Mouse (Mus musculus) forebrain, embryonic 14.5 days (tissue): Measurements from ENCODE around the gene Ube4a. TPM values are rescaled to one million over a fixed set of nuclear protein-coding genes. Genes with fewer than 3 reads are reported as not detected.

Experiments used
- ATAC-seq: fragments of 200-750 bp; cut with Nextera tagmentation; 2 replicates; pipeline ENCODE4 v1.8.0; 2017; ENCODE audit warnings: mild to moderate bottlenecking, moderate library complexity
- DNase-seq: peaks from one replicate; pipeline ENCODE4 v3.0.0-alpha.2; 2015; ENCODE audit warnings: low spot score
- H3K27ac ChIP-seq: fragments of 300-500 bp; sonication (generic); 2 replicates; pipeline ENCODE4 v1.5.1; 2014; ENCODE audit warnings: low read depth, mild to moderate bottlenecking, control low read depth, low read length, moderate library complexity
- H3K27me3 ChIP-seq: fragments of 300-500 bp; sonication (generic); replicated peaks from 2 replicates; pipeline ENCODE4 v1.6.1; 2014; ENCODE audit warnings: low read length, control low read depth, mixed read lengths; ENCODE audit not compliant: control insufficient read depth, insufficient read depth
- H3K36me3 ChIP-seq: fragments of 300-500 bp; sonication (generic); 2 replicates; pipeline ENCODE4 v1.6.1; 2014; ENCODE audit warnings: low read length, control low read depth; ENCODE audit not compliant: control insufficient read depth, insufficient read depth
- H3K4me1 ChIP-seq: fragments of 300-500 bp; sonication (generic); 2 replicates; pipeline ENCODE4 v1.6.1; 2014; ENCODE audit warnings: antibody characterized with exemption, low read length, control low read depth; ENCODE audit not compliant: control insufficient read depth, insufficient read depth
- H3K4me2 ChIP-seq: fragments of 300-500 bp; sonication (generic); 2 replicates; pipeline ENCODE4 v1.6.1; 2014; ENCODE audit warnings: mild to moderate bottlenecking, control low read depth, low read length
- H3K4me3 ChIP-seq: fragments of 300-500 bp; sonication (generic); 2 replicates; pipeline ENCODE4 v1.5.1; 2014; ENCODE audit warnings: low read depth, low read length, control low read depth
- H3K9ac ChIP-seq: fragments of 300-500 bp; sonication (generic); 2 replicates; pipeline ENCODE4 v1.6.1; 2014; ENCODE audit warnings: mild to moderate bottlenecking, low read length, control low read depth, moderate library complexity
- H3K9me3 ChIP-seq: fragments of 300-500 bp; sonication (generic); replicated peaks from 2 replicates; pipeline ENCODE4 v1.6.1; 2016; ENCODE audit warnings: low read length, control low read depth, mixed read lengths; ENCODE audit not compliant: control insufficient read depth
- WGBS: fragments of 180-500 bp; shearing (Covaris S2); extraction: QIAGEN DNeasy Blood & Tissue Kit; methylation state at CpG from one replicate; pipeline ENCODE4 v1.1.7; 2014; 5-methylcytosine and 5-hydroxymethylcytosine counted together
- polyA plus RNA-seq: library from polyadenylated mRNA; unstranded; fragments of >200 nt; fragmentation: Nextera tagmentation; extraction: Ambion mirVana; gene quantifications from 2 replicates; pipeline ENCODE4 v1.2.1, GENCODE M21; 2014

Ube4a gene
- polyA plus RNA-seq, 1 experiment from 2014 or later: 46.0 TPM

- Histone ChIP-seq H3K4me2 (no peak overlapping the region), H3K9me3 (no peaks in the 10 kb centered on the region), H3K9ac (no peak overlapping the region), H3K27me3 (no peaks in the 10 kb centered on the region), H3K4me1 (no peaks in the 10 kb centered on the region), H3K36me3 (no peaks in the 10 kb centered on the region), H3K27ac (no peak overlapping the region), H3K4me3 (no peak overlapping the region)
- DNase-seq (no peak), ATAC-seq (no peak)
- WGBS: 81% methylated on average over 3 of the region's 3 CpGs
Measured at GRCm38 (mm10) chr9:44985721-44986161, 20.3 kb upstream of the Ube4a start.

DNA sequence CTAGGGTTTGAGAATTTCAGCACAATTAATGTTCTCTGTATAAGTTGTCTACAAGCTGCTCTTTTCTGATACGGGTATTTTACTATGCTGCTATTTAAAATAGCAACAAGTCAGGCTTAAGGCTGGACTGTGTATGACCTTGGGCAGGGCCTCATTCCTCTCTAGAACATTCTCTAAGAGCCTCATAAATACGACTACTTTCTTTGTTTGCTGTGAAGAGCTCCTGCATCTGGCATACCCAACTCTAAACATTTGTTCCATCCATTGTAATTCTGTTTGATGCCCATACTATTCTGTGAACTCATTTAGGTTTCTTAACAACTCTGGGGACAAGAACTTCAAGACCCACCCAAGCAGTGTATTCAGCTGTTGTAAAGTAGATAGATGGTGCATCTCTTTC is 17.6 kb upstream of the Ube4a start:
- Histone ChIP-seq H3K27me3 (no peaks in the 10 kb centered on the region), H3K27ac (no peak overlapping the region), H3K4me2 (no peak overlapping the region), H3K9ac (no peak overlapping the region), H3K4me3 (no peak overlapping the region), H3K36me3 (no peaks in the 10 kb centered on the region), H3K4me1 (no peaks in the 10 kb centered on the region), H3K9me3 (no peaks in the 10 kb centered on the region)
- ATAC-seq: no peak
- no peak for DNase-seq
- WGBS: 83% methylated on average over 2 of the region's 2 CpGs

DNA sequence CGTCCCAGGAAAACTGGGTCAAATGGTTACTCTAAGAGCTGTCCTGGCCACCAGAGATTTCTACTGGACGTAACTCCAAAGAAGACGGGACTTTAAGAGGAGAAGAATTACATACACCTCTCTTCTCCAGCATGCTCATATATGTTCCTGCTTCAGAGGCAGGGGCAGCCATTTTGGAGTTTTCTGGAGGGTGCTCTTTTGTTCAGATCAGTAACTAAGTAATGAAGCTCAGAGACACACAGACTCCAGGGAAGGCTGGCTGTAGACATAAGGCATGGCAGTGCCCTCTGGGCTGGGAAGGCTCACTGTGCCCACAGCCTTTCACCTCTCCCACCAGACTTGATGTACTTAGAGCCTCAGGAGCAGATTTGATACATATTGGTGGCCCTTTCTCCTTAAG is 17.1 kb upstream of the Ube4a start:
- H3K4me1 ChIP-seq: no peaks in the 10 kb centered on the region
- no peak overlapping the region for H3K4me2 ChIP-seq
- H3K9me3 ChIP-seq: no peaks in the 10 kb centered on the region
- WGBS: 95% methylated on average over 3 of the region's 3 CpGs
- H3K9ac ChIP-seq: no peak overlapping the region
- no peak for ATAC-seq
- DNase-seq: no peak
- H3K27me3 ChIP-seq: no peaks in the 10 kb centered on the region
- no peak overlapping the region for H3K4me3 ChIP-seq
- no peak overlapping the region for H3K27ac ChIP-seq
- H3K36me3 ChIP-seq: no peaks in the 10 kb centered on the region

- no peak overlapping the region for H3K9ac ChIP-seq
- no peaks in the 10 kb centered on the region for H3K36me3 ChIP-seq
- no peak for DNase-seq
- WGBS: 92% methylated on average over 8 of the region's 8 CpGs
- H3K27me3 ChIP-seq: no peaks in the 10 kb centered on the region
- ATAC-seq: no peak
- no peak overlapping the region for H3K4me2 ChIP-seq
- H3K9me3 ChIP-seq: no peaks in the 10 kb centered on the region
- no peak overlapping the region for H3K27ac ChIP-seq
- no peak overlapping the region for H3K4me3 ChIP-seq
- no peaks in the 10 kb centered on the region for H3K4me1 ChIP-seq
Measured at GRCm38 (mm10) chr9:44982081-44982480, 16.7 kb upstream of the Ube4a start.

DNA sequence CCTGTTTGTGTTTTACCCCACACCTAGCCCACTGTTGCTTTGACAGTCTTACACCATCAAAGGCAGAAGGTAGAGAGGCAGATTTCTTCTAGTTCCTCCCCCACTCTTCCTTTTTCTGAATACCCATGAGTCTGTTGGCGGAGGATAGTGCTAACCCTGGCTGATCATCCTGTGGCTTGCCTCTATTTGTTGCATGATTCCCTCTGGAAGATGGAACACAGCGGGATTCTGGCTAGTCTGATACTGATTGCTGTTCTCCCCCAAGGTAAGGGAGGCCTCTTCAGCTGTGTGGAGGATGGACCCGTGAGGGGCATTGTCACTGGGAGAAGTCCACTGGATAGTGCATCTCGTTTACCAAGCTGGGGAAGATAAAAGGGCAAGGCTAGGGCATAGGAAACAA is 16.3 kb upstream of the Ube4a start, which contains the start of gene Cd3d:
Gene Cd3d, plus strand, starts transcription at position 111 of the 400 bp plus-strand sequence.
- H3K9me3 ChIP-seq: no peaks in the 10 kb centered on the region
- ATAC-seq (no peak), DNase-seq (no peak)
- no peaks in the 10 kb centered on the region for H3K4me1 ChIP-seq
- 78% methylated on average over 4 of the region's 4 CpGs for WGBS
- H3K36me3 ChIP-seq: no peaks in the 10 kb centered on the region
- no peaks in the 10 kb centered on the region for H3K27me3 ChIP-seq
- H3K4me3 ChIP-seq: no peak within 1 kb of the TSS
- H3K27ac ChIP-seq: no peak within 1 kb of the TSS
- no peak within 1 kb of the TSS for H3K9ac ChIP-seq
- H3K4me2 ChIP-seq: no peak within 1 kb of the TSS

- Histone ChIP-seq H3K27ac (no peak overlapping the region), H3K4me3 (no peak overlapping the region), H3K4me2 (no peak overlapping the region), H3K9ac (no peak overlapping the region), H3K27me3 (no peaks in the 10 kb centered on the region), H3K4me1 (no peaks in the 10 kb centered on the region), H3K36me3 (no peaks in the 10 kb centered on the region), H3K9me3 (no peaks in the 10 kb centered on the region)
- ATAC-seq (no peak), DNase-seq (no peak)
- 85% methylated on average over 2 of the region's 2 CpGs for WGBS
Measured at GRCm38 (mm10) chr9:44981104-44981503, 15.7 kb upstream of the Ube4a start.

DNA sequence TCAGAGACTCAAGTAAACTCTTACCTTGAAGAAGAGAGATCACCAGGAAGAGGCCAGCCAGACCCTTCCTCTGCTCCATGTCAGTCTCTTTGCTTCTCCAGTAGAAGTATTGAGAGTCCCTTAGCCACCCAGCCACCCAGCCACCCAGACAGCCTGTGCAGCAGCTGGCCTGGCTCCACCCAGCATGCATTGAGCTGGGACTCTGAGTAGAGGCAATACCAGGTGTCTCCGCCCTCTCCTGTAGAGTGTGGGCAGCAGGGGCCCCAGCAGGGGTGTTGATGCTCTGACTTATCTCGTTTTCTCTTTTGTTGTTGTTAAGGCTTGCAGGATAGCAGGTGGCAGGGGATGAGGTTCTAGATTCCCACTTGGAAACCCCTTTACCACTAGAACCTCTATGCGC is 14.8 kb upstream of the Ube4a start, which contains the start of gene Cd3g:
Gene Cd3g, minus strand, starts transcription at position 190 of the 400 bp plus-strand sequence.
- no peaks in the 10 kb centered on the region for H3K9me3 ChIP-seq
- DNase-seq: no peak
- no peak for ATAC-seq
- 63% methylated on average over 3 of the region's 3 CpGs for WGBS
- H3K36me3 ChIP-seq: no peaks in the 10 kb centered on the region
- H3K4me3 ChIP-seq: no peak within 1 kb of the TSS
- no peaks in the 10 kb centered on the region for H3K27me3 ChIP-seq
- no peak within 1 kb of the TSS for H3K4me2 ChIP-seq
- H3K27ac ChIP-seq: no peak within 1 kb of the TSS
- H3K4me1 ChIP-seq: no peaks in the 10 kb centered on the region
- H3K9ac ChIP-seq: no peak within 1 kb of the TSS

DNA sequence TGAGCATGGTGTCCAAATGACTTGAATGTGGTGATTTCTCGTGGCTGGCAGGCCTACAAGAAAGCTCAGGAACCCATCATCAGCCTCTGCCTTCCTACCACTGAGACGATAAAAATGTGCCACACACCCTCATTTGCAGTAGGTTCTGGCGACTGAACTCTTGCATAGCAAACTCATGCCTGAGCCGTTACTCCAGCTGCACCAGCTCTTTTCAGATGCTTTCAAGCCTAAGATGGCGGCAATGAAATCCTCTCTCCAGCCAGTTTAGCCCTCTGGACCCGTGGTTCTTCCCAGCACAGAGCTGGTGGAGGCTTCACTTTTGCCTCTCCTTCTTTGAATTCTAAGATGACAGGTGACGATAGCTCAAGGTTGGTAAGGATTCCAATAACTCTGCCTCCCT is 14.4 kb upstream of the Ube4a start:
- Histone ChIP-seq H3K27ac (no peak overlapping the region), H3K4me2 (no peak overlapping the region), H3K4me3 (no peak overlapping the region), H3K4me1 (no peaks in the 10 kb centered on the region), H3K9ac (no peak overlapping the region), H3K27me3 (no peaks in the 10 kb centered on the region), H3K9me3 (no peaks in the 10 kb centered on the region), H3K36me3 (no peaks in the 10 kb centered on the region)
- ATAC-seq: no peak
- 75% methylated on average over 7 of the region's 7 CpGs for WGBS
- DNase-seq: no peak

- no peak overlapping the region for H3K9ac ChIP-seq
- whole genome bisulfite sequencing: 76% methylated on average over 6 of the region's 6 CpGs
- H3K36me3 ChIP-seq: no peaks in the 10 kb centered on the region
- no peak overlapping the region for H3K4me3 ChIP-seq
- no peak overlapping the region for H3K4me2 ChIP-seq
- H3K27me3 ChIP-seq: no peaks in the 10 kb centered on the region
- no peak for ATAC-seq
- no peak for DNase-seq
- H3K4me1 ChIP-seq: no peaks in the 10 kb centered on the region
- no peak overlapping the region for H3K27ac ChIP-seq
- H3K9me3 ChIP-seq: no peaks in the 10 kb centered on the region
Measured at GRCm38 (mm10) chr9:44977813-44978212, 12.4 kb upstream of the Ube4a start.
